Mouse (Mus musculus) WW6 (cell line): ENCODE results near the gene Mmp2.

Source experiments
- DNase-seq: peaks from one replicate; pipeline ENCODE4 v3.0.0-alpha.2; 2013; ENCODE audit warnings: low read depth, low spot score

Gene Mmp2

DNA sequence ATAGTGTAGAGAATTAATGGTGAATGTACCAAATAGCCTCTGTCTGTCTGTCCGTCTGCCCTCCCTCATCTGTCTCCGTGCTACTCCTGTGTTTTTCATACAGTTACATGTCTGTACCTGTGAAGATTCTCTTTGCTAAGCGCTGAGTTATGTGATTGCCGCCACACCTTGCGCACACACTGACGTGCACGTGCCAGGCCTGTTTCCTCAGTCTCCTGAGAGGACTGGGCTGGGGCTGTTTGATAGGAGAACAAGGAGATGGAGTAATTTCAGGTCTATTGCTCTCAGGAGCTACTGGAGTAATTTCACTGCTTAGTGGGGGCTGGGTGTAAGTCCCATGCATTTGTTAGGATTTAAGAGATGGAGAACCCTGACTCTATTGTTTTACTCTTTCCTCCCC, 68.0 kb downstream of the Mmp2 start:
- no peak for DNase-seq

DNA sequence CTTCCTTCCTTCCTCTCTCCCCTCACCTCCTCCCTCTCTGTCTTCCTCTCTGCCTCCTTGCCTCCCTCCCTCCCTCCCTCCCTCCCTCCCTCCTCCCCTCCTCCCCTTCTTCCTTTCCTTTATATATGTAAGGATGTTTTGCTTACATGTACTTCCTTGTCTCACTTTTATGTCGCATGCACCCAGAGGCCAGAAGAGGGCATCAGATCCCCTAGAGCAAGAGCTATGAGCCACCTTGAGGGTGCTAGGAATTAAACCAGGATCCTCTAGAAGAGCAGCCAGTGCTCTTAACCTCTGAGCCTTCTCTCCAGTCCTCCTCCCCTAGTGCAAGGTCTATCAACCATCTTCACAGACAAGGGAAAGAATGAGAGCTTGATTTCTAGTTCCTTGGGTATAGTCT, 69.0 kb downstream of the Mmp2 start:
- DNase-seq: no peak

DNA sequence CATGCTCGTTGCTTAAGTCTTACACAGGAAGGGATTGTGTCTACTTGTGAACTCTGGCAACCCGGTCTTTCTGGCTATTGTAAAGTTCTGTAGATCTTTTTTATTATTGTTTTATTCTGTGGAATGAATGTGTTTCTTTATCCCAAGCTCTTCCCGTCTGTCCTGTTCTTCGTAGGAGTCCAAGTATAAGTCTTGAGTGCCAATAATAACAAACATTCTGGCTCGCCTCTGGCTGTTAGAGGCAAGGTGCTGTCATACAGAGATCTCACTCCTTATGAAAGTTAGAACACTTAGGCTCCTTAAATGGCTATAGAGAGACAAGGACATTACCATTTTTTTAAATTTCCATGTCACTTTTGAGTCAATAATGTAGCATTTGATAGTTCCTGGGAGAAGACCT, 69.5 kb downstream of the Mmp2 start:
- no peak for DNase-seq

DNA sequence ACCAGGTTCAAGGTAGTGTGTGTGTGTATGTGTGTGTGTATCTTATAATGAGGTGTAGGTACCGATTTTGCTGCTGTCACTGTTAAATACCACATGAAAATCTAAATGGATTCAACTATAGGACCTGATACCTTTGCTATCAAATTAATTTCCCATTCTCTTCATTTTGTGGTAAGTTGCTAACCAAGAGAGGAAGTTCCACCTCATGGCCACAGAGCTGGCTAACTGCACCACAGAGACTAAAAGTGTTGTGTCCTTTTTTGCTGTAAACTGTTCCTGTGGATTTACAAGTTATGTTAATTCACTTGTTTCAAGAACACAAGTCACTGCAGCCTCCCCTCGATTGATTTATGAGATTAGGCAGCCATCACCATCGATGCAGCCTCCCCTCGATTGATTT, 70.7 kb downstream of the Mmp2 start:
- no peak for DNase-seq

DNA sequence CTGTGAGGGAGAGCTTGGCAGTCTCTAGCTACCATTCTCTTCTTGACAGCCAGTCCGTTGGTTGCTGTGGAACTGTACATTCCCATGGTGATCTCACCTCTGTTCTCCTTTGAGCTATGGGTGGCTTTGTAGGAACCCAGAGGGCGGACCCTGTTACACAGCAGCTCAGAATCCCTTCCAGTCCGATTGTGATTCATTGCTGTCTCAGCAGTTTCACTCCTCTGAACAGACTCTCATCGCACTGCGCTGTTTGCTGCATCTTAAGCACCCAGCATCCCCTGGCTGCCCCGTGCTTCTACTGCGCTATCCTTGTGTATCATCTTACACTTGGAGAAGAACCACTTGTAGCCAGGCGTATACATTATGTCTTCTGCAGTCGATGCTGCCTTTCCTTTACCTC, 72.5 kb downstream of the Mmp2 start:
- no peak for DNase-seq

DNA sequence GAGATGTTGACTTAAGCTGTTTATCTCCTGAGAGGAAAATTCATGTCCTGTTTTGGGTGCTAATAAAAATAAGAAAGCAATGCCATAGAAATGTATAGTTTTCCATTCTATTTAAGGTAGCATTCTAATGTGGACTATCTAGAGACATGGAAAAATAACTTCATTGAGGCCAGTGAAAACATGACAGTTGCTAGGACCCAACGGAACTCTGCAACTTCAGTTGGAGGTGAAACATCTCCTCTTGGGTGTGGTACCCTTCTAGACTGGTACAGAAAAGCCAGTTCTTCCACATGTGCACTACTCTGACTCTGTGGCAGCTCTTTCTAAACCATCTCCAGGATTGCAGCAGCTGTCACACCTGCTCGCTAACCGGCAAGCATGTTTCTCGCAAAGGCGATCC, 74.0 kb downstream of the Mmp2 start, which contains the start of gene Capns2:
Gene Capns2 (plus strand): TSS at position 301 of the 400 bp plus-strand sequence.
- no peak for DNase-seq

DNA sequence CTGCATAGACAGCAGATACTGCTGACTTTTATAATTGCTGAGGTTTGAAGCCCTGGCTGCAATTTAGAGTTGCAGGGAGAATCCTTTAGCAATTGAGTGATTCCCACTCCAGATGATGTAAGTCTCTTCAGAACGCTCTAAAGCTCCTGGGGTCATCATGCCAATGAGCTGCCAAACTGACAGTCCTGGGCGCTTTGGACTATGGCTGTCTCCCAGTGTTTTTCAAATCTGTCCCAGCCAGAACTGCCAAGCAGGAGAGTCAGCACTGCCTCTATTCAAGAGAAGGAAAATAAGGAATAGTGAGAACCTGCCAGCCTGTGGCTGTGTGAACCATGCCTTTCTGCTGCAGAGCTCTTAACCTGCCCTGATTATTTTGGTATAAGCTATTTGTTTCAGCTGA, 75.9 kb downstream of the Mmp2 start:
- DNase-seq: no peak
